Mouse (Mus musculus): ENCODE measurements at regions not wholly inside any gene's neighbourhood (a gene's known extent, or its start where the extent isn't known, plus 50 kb on each side); places are given as distances from the start of the nearest gene placed in this dataset.

- TF ChIP-seq E2F4 (IDR thresholded peaks at IDR 0.05; ENCODE audit: insufficient replicate concordance, low read depth, low read length) (0 out of 2 replicates have a peak, but pooled peaks have one; percentile 74), TBP (conservative IDR thresholded peaks at IDR 0.05; ENCODE audit: low read depth, low read length) (peak; percentile 66; the same call in 1 of the 2 replicates), MYC (IDR thresholded peaks at IDR 0.05; ENCODE audit: low read depth, low read length) (peak; percentile 98), RCOR1 (conservative IDR thresholded peaks at IDR 0.05; ENCODE audit: low read depth, low read length) (peak; percentile 98), UBTF (IDR thresholded peaks at IDR 0.05; ENCODE audit: low read depth, low read length) (no peak), KAT2A (IDR thresholded peaks at IDR 0.05; ENCODE audit: insufficient replicate concordance, low read length) (0 out of 2 replicates have a peak, but pooled peaks have one; percentile 44), PAX5 (IDR thresholded peaks at IDR 0.05; ENCODE audit: low read length) (no peak), ZC3H11A (IDR thresholded peaks at IDR 0.05; ENCODE audit: low read depth, low read length) (no peak), POLR2AphosphoS2 (IDR thresholded peaks at IDR 0.05; ENCODE audit: low read depth, low read length) (0 out of 2 replicates have a peak, but pooled peaks have one; percentile 43), NRF1 (IDR thresholded peaks at IDR 0.05; ENCODE audit: low read depth, low read length) (peak; percentile 69), MAX (IDR thresholded peaks at IDR 0.05; ENCODE audit: low read length) (peak; percentile 98)
Observed at GRCm38 (mm10) chr1:137922769-137923168, 252.7 kb downstream of the Ptprc start (continued).

GRCm38 (mm10) chr1:137921592-137921991 lies 253.9 kb downstream of the Ptprc start:
- H3K9me3 ChIP-seq (replicated peaks; ENCODE audit: low read length): no peaks in the 10 kb centered on the region
- peaks cover 0 to 4% of the 10 kb centered on the region in 2 experiments for H3K36me3 ChIP-seq (replicated peaks in 1 of 2; ENCODE audit: control insufficient read depth in 1 of 2, insufficient read depth in 1 of 2, low read length in 1 of 2)
- dilution Hi-C loops (cut with MboI; ENCODE audit: extremely low pct_ligation_motif_present, extremely low pct_unique_long_range_greater_than_20kb, low sequenced_read_pairs) (no loop called here), in situ Hi-C loops (cut with MboI; ENCODE audit: low pct_ligation_motif_present, low pct_unique_long_range_greater_than_20kb, low sequenced_read_pairs) (no loop called here)
- DNase-seq (ENCODE audit: extremely low read depth): no peak
- peak overlapping the region; percentile 88 for H3K27ac ChIP-seq (ENCODE audit: insufficient read depth, low read depth)
- peak overlapping the region; percentile 44 for H3K9ac ChIP-seq (ENCODE audit: insufficient read depth, low read depth)
- no peaks in the 10 kb centered on the region for H3K27me3 ChIP-seq (replicated peaks)
- peaks cover 10% of the 10 kb centered on the region for H3K79me2 ChIP-seq (replicated peaks; ENCODE audit: control insufficient read depth, extremely low read depth, insufficient read depth, poor library complexity, severe bottlenecking)
- H3K4me3 ChIP-seq (replicated peaks in 1 of 3; ENCODE audit: low read depth in 2 of 3, low read length in 2 of 3, poor library complexity in 1 of 3): no peak overlapping the region
- no peak for TF ChIP-seq TBP (conservative IDR thresholded peaks at IDR 0.05; ENCODE audit: low read depth, low read length)
- 0 out of 2 replicates have a peak, but pooled peaks have one; percentile 28 for TF ChIP-seq IRF4 (IDR thresholded peaks at IDR 0.05; ENCODE audit: low read depth, low read length)
- no peak for TF ChIP-seq JUN (IDR thresholded peaks at IDR 0.05; ENCODE audit: insufficient read depth, low read depth, low read length)
- TF ChIP-seq NELFE (IDR thresholded peaks at IDR 0.05; ENCODE audit: low read depth, low read length): peak; percentile 38; the same call in 1 of the 2 replicates
- TF ChIP-seq MAFK (IDR thresholded peaks at IDR 0.05; ENCODE audit: insufficient replicate concordance, low read length): no peak
- TF ChIP-seq CHD1 (IDR thresholded peaks at IDR 0.05; ENCODE audit: low read depth, low read length): peak; percentile 63; the same call in 1 of the 2 replicates
- TF ChIP-seq SIN3A (IDR thresholded peaks at IDR 0.05; ENCODE audit: low read length): 0 out of 2 replicates have a peak, but pooled peaks have one; percentile 42
- no peak for TF ChIP-seq ZMIZ1 (IDR thresholded peaks at IDR 0.05; ENCODE audit: low read depth, low read length)
- TF ChIP-seq MEF2A (IDR thresholded peaks at IDR 0.05; ENCODE audit: borderline replicate concordance, low read depth, low read length): no peak; the same call in 1 of the 2 replicates
- TF ChIP-seq PAX5 (IDR thresholded peaks at IDR 0.05; ENCODE audit: low read length): no peak
- H3K4me1 ChIP-seq (ENCODE audit: control insufficient read depth in 1 of 2, insufficient read depth in 2 of 2): peaks cover 15 to 82% of the 10 kb centered on the region in 2 experiments
- peak overlapping the region; percentile 87 for H3K4me2 ChIP-seq (ENCODE audit: insufficient read depth, low read depth, poor library complexity, severe bottlenecking)
